Mouse (Mus musculus): ENCODE measurements around the gene Rilpl1. TPM values are rescaled to one million over a fixed set of nuclear protein-coding genes. Genes with fewer than 3 reads are reported as not detected.
A peak's percentile ranks its signal among the peaks of the same experiment; 100 is the strongest.

Rilpl1 gene
- polyA plus RNA-seq, 1 experiment from 2014 or later: 23.2 TPM

GRCm38 (mm10) chr5:124488885-124489284, 42.3 kb downstream of the Rilpl1 start:
- 79% methylated on average over 3 of the region's 3 CpGs for WGBS
- no peaks in the 10 kb centered on the region for H3K9me3 ChIP-seq (replicated peaks)
- no peak for ATAC-seq (ENCODE audit: insufficient number of reproducible peaks, low FRiP score, low TSS enrichment, low read depth)

GRCm38 (mm10) chr5:124485654-124486053, 45.5 kb downstream of the Rilpl1 start:
- Histone ChIP-seq H3K9me3 (replicated peaks) (no peaks in the 10 kb centered on the region), H3K27me3 (no peaks in the 10 kb centered on the region), H3K4me2 (replicated peaks) (no peak overlapping the region), H3K27ac (replicated peaks) (no peak overlapping the region), H3K4me1 (peaks cover 9% of the 10 kb centered on the region; the same call in 1 of the 2 replicates), H3K4me3 (replicated peaks) (no peak overlapping the region), H3K9ac (no peak overlapping the region), H3K36me3 (peaks cover 9% of the 10 kb centered on the region)
- 90% methylated on average over 5 of the region's 5 CpGs for WGBS
- ATAC-seq (ENCODE audit: insufficient number of reproducible peaks, low FRiP score, low TSS enrichment, low read depth): no peak

More at GRCm38 (mm10) chr5:124488885-124489284, 42.3 kb downstream of the Rilpl1 start:
- H3K4me3 ChIP-seq (replicated peaks): no peak overlapping the region
- H3K9ac ChIP-seq: no peak overlapping the region
- no peak overlapping the region for H3K4me2 ChIP-seq (replicated peaks)
- no peak overlapping the region for H3K27ac ChIP-seq (replicated peaks)
- H3K27me3 ChIP-seq: no peaks in the 10 kb centered on the region
- peaks cover 8% of the 10 kb centered on the region; the same call in 1 of the 2 replicates for H3K4me1 ChIP-seq
- peaks cover 38% of the 10 kb centered on the region for H3K36me3 ChIP-seq

- H3K36me3 ChIP-seq: peaks cover 3% of the 10 kb centered on the region; the same call in 1 of the 2 replicates
- ATAC-seq (ENCODE audit: insufficient number of reproducible peaks, low FRiP score, low TSS enrichment, low read depth): peak; percentile 41; the same call in 1 of the 2 replicates
- H3K9me3 ChIP-seq (replicated peaks): no peaks in the 10 kb centered on the region
- H3K9ac ChIP-seq: peak overlapping the region; percentile 74
- peak overlapping the region; percentile 63 for H3K4me3 ChIP-seq (replicated peaks)
- 7% methylated on average over 15 of the region's 15 CpGs for WGBS
- H3K27ac ChIP-seq (replicated peaks): peak overlapping the region; percentile 99
- H3K4me2 ChIP-seq (replicated peaks): peak overlapping the region; percentile 62
- peaks cover 11% of the 10 kb centered on the region for H3K4me1 ChIP-seq
- no peaks in the 10 kb centered on the region for H3K27me3 ChIP-seq
Measured at GRCm38 (mm10) chr5:124483655-124484396, 47.4 kb downstream of the Rilpl1 start.

- peak within 1 kb of the TSS; percentile 74 for H3K9ac ChIP-seq
- H3K9me3 ChIP-seq (replicated peaks): no peaks in the 10 kb centered on the region
- H3K27me3 ChIP-seq: no peaks in the 10 kb centered on the region
- H3K27ac ChIP-seq (replicated peaks): peak within 1 kb of the TSS; percentile 99
- peaks cover 3% of the 10 kb centered on the region; the same call in 1 of the 2 replicates for H3K36me3 ChIP-seq
- peak within 1 kb of the TSS; percentile 62 for H3K4me2 ChIP-seq (replicated peaks)
- H3K4me3 ChIP-seq (replicated peaks): peak within 1 kb of the TSS; percentile 63
- peak; percentile 90 for ATAC-seq (ENCODE audit: insufficient number of reproducible peaks, low FRiP score, low TSS enrichment, low read depth)
- peaks cover 16% of the 10 kb centered on the region for H3K4me1 ChIP-seq
- WGBS: under 1% methylated on average over 48 of the region's 48 CpGs
Measured at GRCm38 (mm10) chr5:124482966-124483654, 48.1 kb downstream of the Rilpl1 start, which contains the start of gene Snrnp35. TSS of gene Snrnp35 (plus strand) at chr5:124483134.

- peak overlapping the region; percentile 62 for H3K9ac ChIP-seq
- peaks cover 18% of the 10 kb centered on the region for H3K4me1 ChIP-seq
- ATAC-seq (ENCODE audit: insufficient number of reproducible peaks, low FRiP score, low TSS enrichment, low read depth): no peak
- no peaks in the 10 kb centered on the region for H3K9me3 ChIP-seq (replicated peaks)
- 2% methylated on average over 13 of the region's 13 CpGs for WGBS
- H3K36me3 ChIP-seq: peaks cover 3% of the 10 kb centered on the region; the same call in 1 of the 2 replicates
- peak overlapping the region; percentile 99 for H3K27ac ChIP-seq (replicated peaks)
- peak overlapping the region; percentile 63 for H3K4me3 ChIP-seq (replicated peaks)
- no peaks in the 10 kb centered on the region for H3K27me3 ChIP-seq
- peak overlapping the region; percentile 62 for H3K4me2 ChIP-seq (replicated peaks)
Measured at GRCm38 (mm10) chr5:124482436-124482965, 48.7 kb downstream of the Rilpl1 start.

- Histone ChIP-seq H3K36me3 (no peaks in the 10 kb centered on the region), H3K4me2 (replicated peaks) (no peak overlapping the region), H3K9me3 (replicated peaks) (no peaks in the 10 kb centered on the region), H3K9ac (no peak overlapping the region), H3K4me3 (replicated peaks) (no peak overlapping the region), H3K27ac (replicated peaks) (no peak overlapping the region), H3K27me3 (no peaks in the 10 kb centered on the region), H3K4me1 (peaks cover 24% of the 10 kb centered on the region)
- no peak for ATAC-seq (ENCODE audit: insufficient number of reproducible peaks, low FRiP score, low TSS enrichment, low read depth)
- 93% methylated on average over 4 of the region's 4 CpGs for WGBS
Measured at GRCm38 (mm10) chr5:124481714-124482113, 49.5 kb downstream of the Rilpl1 start.

- Histone ChIP-seq H3K27ac (replicated peaks) (no peak overlapping the region), H3K36me3 (no peaks in the 10 kb centered on the region), H3K9me3 (replicated peaks) (no peaks in the 10 kb centered on the region), H3K4me2 (replicated peaks) (no peak overlapping the region), H3K4me3 (replicated peaks) (no peak overlapping the region), H3K4me1 (peaks cover 32% of the 10 kb centered on the region), H3K27me3 (no peaks in the 10 kb centered on the region), H3K9ac (no peak overlapping the region)
- ATAC-seq (ENCODE audit: insufficient number of reproducible peaks, low FRiP score, low TSS enrichment, low read depth): no peak
- whole genome bisulfite sequencing: 76% methylated on average over 4 of the region's 4 CpGs
Measured at GRCm38 (mm10) chr5:124480119-124480518, 51.1 kb downstream of the Rilpl1 start.

GRCm38 (mm10) chr5:124478873-124479204, 52.4 kb downstream of the Rilpl1 start:
- 70% methylated on average over 1 of the region's 1 CpGs for WGBS
- H3K36me3 ChIP-seq: no peaks in the 10 kb centered on the region
- H3K9ac ChIP-seq: no peak overlapping the region
- H3K4me2 ChIP-seq (replicated peaks): peak overlapping the region; percentile 76
- peak overlapping the region; percentile 84 for H3K27ac ChIP-seq (replicated peaks)
- peaks cover 24% of the 10 kb centered on the region for H3K4me1 ChIP-seq
- peak overlapping the region; percentile 58; the same call in 1 of the 2 replicates for H3K4me3 ChIP-seq (replicated peaks)
- ATAC-seq (ENCODE audit: insufficient number of reproducible peaks, low FRiP score, low TSS enrichment, low read depth): no peak
- no peaks in the 10 kb centered on the region for H3K9me3 ChIP-seq (replicated peaks)
- no peaks in the 10 kb centered on the region for H3K27me3 ChIP-seq

GRCm38 (mm10) chr5:124470591-124471171, 60.5 kb downstream of the Rilpl1 start:
- ATAC-seq (ENCODE audit: insufficient number of reproducible peaks, low FRiP score, low TSS enrichment, low read depth): no peak
- H3K27ac ChIP-seq (replicated peaks): no peak overlapping the region
- no peaks in the 10 kb centered on the region for H3K9me3 ChIP-seq (replicated peaks)
- WGBS: 77% methylated on average over 6 of the region's 6 CpGs
- peaks cover 37% of the 10 kb centered on the region for H3K36me3 ChIP-seq
- H3K27me3 ChIP-seq: no peaks in the 10 kb centered on the region
- H3K4me2 ChIP-seq (replicated peaks): no peak overlapping the region
- no peak overlapping the region for H3K4me3 ChIP-seq (replicated peaks)
- no peak overlapping the region for H3K9ac ChIP-seq
- peaks cover 4% of the 10 kb centered on the region; the same call in 1 of the 2 replicates for H3K4me1 ChIP-seq

- H3K9ac ChIP-seq: no peak overlapping the region
- H3K27ac ChIP-seq (replicated peaks): no peak overlapping the region
- H3K36me3 ChIP-seq: peaks cover 37% of the 10 kb centered on the region
- H3K27me3 ChIP-seq: no peaks in the 10 kb centered on the region
- no peaks in the 10 kb centered on the region for H3K9me3 ChIP-seq (replicated peaks)
- H3K4me2 ChIP-seq (replicated peaks): no peak overlapping the region
- H3K4me1 ChIP-seq: no peaks in the 10 kb centered on the region
- 87% methylated on average over 6 of the region's 6 CpGs for WGBS
- no peak for ATAC-seq (ENCODE audit: insufficient number of reproducible peaks, low FRiP score, low TSS enrichment, low read depth)
- H3K4me3 ChIP-seq (replicated peaks): no peak overlapping the region
Measured at GRCm38 (mm10) chr5:124469486-124469885, 61.7 kb downstream of the Rilpl1 start.

- Histone ChIP-seq H3K36me3 (peaks cover 41% of the 10 kb centered on the region), H3K27ac (replicated peaks) (no peak overlapping the region), H3K4me1 (no peaks in the 10 kb centered on the region), H3K9me3 (replicated peaks) (no peaks in the 10 kb centered on the region), H3K9ac (no peak overlapping the region), H3K4me3 (replicated peaks) (no peak overlapping the region), H3K4me2 (replicated peaks) (no peak overlapping the region), H3K27me3 (no peaks in the 10 kb centered on the region)
- no peak for ATAC-seq (ENCODE audit: insufficient number of reproducible peaks, low FRiP score, low TSS enrichment, low read depth)
- 91% methylated on average over 7 of the region's 7 CpGs for WGBS
Measured at GRCm38 (mm10) chr5:124468365-124468764, 62.8 kb downstream of the Rilpl1 start.

Measured in embryonic facial prominence, embryonic 15.5 days (tissue).